Mouse (Mus musculus): ENCODE measurements around the gene Zfp764. TPM values are rescaled to one million over a fixed set of nuclear protein-coding genes. Genes with fewer than 3 reads are reported as not detected.
"Not testable (repeated sequence)": the region's sequence is repeated elsewhere in the genome, so short reads cannot be mapped to it uniquely, and the experiment has no call there.

The Zfp764 gene
- total RNA-seq, 1 experiment, result 3.3 TPM

DNA sequence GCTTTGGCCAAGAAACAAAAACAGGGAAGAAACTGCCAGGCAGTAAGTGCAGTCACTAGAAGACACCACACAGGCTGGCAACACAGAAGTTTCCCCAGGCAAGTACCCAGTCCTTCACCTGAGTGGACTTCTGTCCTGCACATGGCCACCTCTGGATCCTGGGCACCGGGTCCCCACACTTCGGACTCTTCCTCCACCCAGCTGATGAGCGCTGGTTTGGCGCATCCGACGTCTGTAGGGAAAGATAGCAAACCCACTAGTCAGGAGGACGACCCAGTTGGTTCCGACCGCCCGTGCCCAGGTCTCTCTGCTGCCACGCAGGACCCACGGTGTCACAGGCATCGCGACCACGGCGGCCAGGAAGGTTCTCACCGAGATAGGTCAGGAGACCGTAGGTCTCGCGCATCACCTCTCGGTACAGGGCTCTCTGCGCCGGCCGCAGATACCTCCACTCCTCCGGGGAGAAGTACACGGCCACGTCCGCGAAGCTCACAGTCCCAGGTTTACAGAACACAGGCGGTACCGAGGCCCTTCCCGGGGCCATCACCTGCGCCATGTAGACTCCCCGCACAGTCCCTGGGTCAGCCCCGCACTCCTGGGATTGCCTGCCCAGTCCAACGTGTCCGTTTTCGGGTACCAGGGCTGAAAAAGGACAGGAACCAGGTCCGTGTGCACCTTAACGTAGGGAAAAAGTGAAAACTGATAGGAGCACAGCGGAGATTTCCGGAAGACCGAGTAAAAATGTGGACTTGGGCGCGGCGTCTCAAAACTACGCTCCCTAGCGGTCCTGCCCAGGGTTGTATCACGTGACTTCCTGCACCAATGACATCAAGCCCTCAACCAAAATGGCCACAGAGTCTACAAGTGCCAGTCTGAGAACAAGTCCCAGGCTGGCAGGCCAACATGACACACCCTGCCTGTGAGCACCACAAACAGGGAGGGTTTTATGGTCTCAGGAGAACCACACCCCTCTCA, 31.1 kb downstream of the Zfp764 start, which contains the start of gene Zfp747:
Gene Zfp747 (minus strand): TSS at position 780 of the 975 bp plus-strand sequence.
- in situ Hi-C loops (cut with MboI; ENCODE audit: low sequenced_read_pairs in 2 of 2, unreplicated experiment in 2 of 2); H3K9me3 ChIP-seq (ENCODE audit: control insufficient read depth, insufficient read depth, low read depth, low read length); H3K27ac ChIP-seq (ENCODE audit: insufficient read depth, low read depth, low read length, poor library complexity, severe bottlenecking); H3K4me1 ChIP-seq (ENCODE audit: control insufficient read depth in 2 of 2, insufficient read depth in 2 of 2, low read length in 2 of 2, poor library complexity in 1 of 2); H3K36me3 ChIP-seq (ENCODE audit: control insufficient read depth, insufficient read depth, low read length, poor library complexity, severe bottlenecking): not testable (repeated sequence)
- DNase-seq (ENCODE audit: low read depth, low spot score), result peak; percentile 91
- H3K4me3 ChIP-seq (ENCODE audit: insufficient read depth in 1 of 2, low read depth in 1 of 2, low read length in 2 of 2, poor library complexity in 1 of 2, severe bottlenecking in 1 of 2), result peak within 1 kb of the TSS; percentile 82 to 91
- peak; percentile 85 for TF ChIP-seq HCFC1 (IDR thresholded peaks at IDR 0.05; ENCODE audit: borderline replicate concordance, insufficient read depth, low read length)
- peak within 1 kb of the TSS; percentile 93 for H3K9ac ChIP-seq (ENCODE audit: insufficient read depth, low read depth, low read length, poor library complexity, severe bottlenecking)

DNA sequence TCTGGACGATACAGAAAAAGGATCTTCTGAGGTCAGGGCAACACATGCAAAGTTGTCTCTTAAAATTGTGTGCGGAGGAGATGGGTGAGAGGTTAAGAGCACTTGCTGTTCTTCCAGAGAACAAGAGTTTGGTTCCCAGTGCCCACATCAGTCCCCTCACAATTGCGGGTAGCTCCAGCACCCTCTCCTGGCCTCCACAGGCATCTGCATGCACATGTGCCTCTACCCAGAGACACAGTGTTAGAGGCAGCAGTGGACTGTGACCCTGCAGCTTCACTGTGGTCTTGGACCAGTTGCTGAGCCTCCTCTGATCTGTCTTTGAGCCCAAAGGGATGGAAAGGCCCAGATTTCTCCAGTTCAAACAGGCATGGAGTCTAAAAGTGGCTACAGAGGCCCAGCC, 34.8 kb downstream of the Zfp764 start:
- H3K9me3 ChIP-seq (ENCODE audit: control insufficient read depth, insufficient read depth, low read depth, low read length); H3K27ac ChIP-seq (ENCODE audit: insufficient read depth, low read depth, low read length, poor library complexity, severe bottlenecking); H3K4me1 ChIP-seq (ENCODE audit: control insufficient read depth in 2 of 2, insufficient read depth in 2 of 2, low read length in 2 of 2, poor library complexity in 1 of 2); H3K4me3 ChIP-seq (ENCODE audit: insufficient read depth in 1 of 2, low read depth in 1 of 2, low read length in 2 of 2, poor library complexity in 1 of 2, severe bottlenecking in 1 of 2); H3K9ac ChIP-seq (ENCODE audit: insufficient read depth, low read depth, low read length, poor library complexity, severe bottlenecking); DNase-seq (ENCODE audit: low read depth, low spot score); H3K36me3 ChIP-seq (ENCODE audit: control insufficient read depth, insufficient read depth, low read length, poor library complexity, severe bottlenecking); in situ Hi-C loops (cut with MboI; ENCODE audit: low sequenced_read_pairs in 2 of 2, unreplicated experiment in 2 of 2): not testable (repeated sequence)

DNA sequence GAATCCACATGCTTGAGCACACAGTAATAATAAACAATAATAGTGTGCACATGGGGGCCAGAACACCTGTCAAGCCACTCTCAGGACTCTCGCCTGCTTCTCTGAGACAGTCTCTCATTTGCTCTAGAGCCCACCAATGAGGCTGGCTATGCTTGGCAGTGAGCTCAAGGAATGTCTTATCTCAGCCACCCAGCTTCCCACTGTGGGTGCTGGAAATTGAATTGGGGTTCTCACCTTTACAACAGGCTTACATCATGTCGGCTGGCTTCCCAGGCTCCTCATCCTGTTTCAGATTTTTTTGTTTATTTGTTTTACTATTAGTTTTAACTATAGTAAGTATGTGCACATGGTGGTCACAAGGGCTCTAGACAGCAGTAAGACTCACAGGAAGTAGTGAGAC, 35.4 kb downstream of the Zfp764 start:
- Histone ChIP-seq H3K4me1 (ENCODE audit: control insufficient read depth in 2 of 2, insufficient read depth in 2 of 2, low read length in 2 of 2, poor library complexity in 1 of 2) (no peaks in the 10 kb centered on the region), H3K9me3 (ENCODE audit: control insufficient read depth, insufficient read depth, low read depth, low read length) (no peaks in the 10 kb centered on the region), H3K9ac (ENCODE audit: insufficient read depth, low read depth, low read length, poor library complexity, severe bottlenecking) (no peak overlapping the region), H3K36me3 (ENCODE audit: control insufficient read depth, insufficient read depth, low read length, poor library complexity, severe bottlenecking) (peaks cover 9% of the 10 kb centered on the region), H3K4me3 (ENCODE audit: insufficient read depth in 1 of 2, low read depth in 1 of 2, low read length in 2 of 2, poor library complexity in 1 of 2, severe bottlenecking in 1 of 2) (no peak overlapping the region), H3K27ac (ENCODE audit: insufficient read depth, low read depth, low read length, poor library complexity, severe bottlenecking) (no peak overlapping the region)
- DNase-seq (ENCODE audit: low read depth, low spot score), result no peak
- TF ChIP-seq CHD2 (IDR thresholded peaks at IDR 0.05; ENCODE audit: low read depth, low read length), result no peak
- no peak for TF ChIP-seq ZNF384 (IDR thresholded peaks at IDR 0.05; ENCODE audit: low read depth, low read length)
- no peak for TF ChIP-seq MAFK (IDR thresholded peaks at IDR 0.05; ENCODE audit: insufficient read depth, low read depth, low read length)
- TF ChIP-seq HCFC1 (IDR thresholded peaks at IDR 0.05; ENCODE audit: borderline replicate concordance, insufficient read depth, low read length), result no peak
- TF ChIP-seq ZC3H11A (IDR thresholded peaks at IDR 0.05; ENCODE audit: borderline replicate concordance, low read depth, low read length), result no peak
- in situ Hi-C loops (cut with MboI; ENCODE audit: low sequenced_read_pairs in 2 of 2, unreplicated experiment in 2 of 2), result no loop called here

GRCm38 (mm10) chr7:127366249-127366648, 40.4 kb downstream of the Zfp764 start:
- peaks cover 0 to 4% of the 10 kb centered on the region in 2 experiments; a peak in 1 of 4 replicates for H3K4me1 ChIP-seq (ENCODE audit: control insufficient read depth in 2 of 2, insufficient read depth in 2 of 2, low read length in 2 of 2, poor library complexity in 1 of 2)
- no peaks in the 10 kb centered on the region for H3K9me3 ChIP-seq (ENCODE audit: control insufficient read depth, insufficient read depth, low read depth, low read length)
- TF ChIP-seq HCFC1 (IDR thresholded peaks at IDR 0.05; ENCODE audit: borderline replicate concordance, insufficient read depth, low read length) (no peak), ZNF384 (IDR thresholded peaks at IDR 0.05; ENCODE audit: low read depth, low read length) (no peak), ZC3H11A (IDR thresholded peaks at IDR 0.05; ENCODE audit: borderline replicate concordance, low read depth, low read length) (no peak), CHD2 (IDR thresholded peaks at IDR 0.05; ENCODE audit: low read depth, low read length) (no peak), MAFK (IDR thresholded peaks at IDR 0.05; ENCODE audit: insufficient read depth, low read depth, low read length) (no peak)
- no peak overlapping the region for H3K4me3 ChIP-seq (ENCODE audit: insufficient read depth in 1 of 2, low read depth in 1 of 2, low read length in 2 of 2, poor library complexity in 1 of 2, severe bottlenecking in 1 of 2)
- H3K36me3 ChIP-seq (ENCODE audit: control insufficient read depth, insufficient read depth, low read length, poor library complexity, severe bottlenecking), result no peaks in the 10 kb centered on the region
- in situ Hi-C loops (cut with MboI; ENCODE audit: low sequenced_read_pairs in 2 of 2, unreplicated experiment in 2 of 2), result no loop called here
- no peak for DNase-seq (ENCODE audit: low read depth, low spot score)
- H3K9ac ChIP-seq (ENCODE audit: insufficient read depth, low read depth, low read length, poor library complexity, severe bottlenecking), result no peak overlapping the region
- H3K27ac ChIP-seq (ENCODE audit: insufficient read depth, low read depth, low read length, poor library complexity, severe bottlenecking), result no peak overlapping the region

DNA sequence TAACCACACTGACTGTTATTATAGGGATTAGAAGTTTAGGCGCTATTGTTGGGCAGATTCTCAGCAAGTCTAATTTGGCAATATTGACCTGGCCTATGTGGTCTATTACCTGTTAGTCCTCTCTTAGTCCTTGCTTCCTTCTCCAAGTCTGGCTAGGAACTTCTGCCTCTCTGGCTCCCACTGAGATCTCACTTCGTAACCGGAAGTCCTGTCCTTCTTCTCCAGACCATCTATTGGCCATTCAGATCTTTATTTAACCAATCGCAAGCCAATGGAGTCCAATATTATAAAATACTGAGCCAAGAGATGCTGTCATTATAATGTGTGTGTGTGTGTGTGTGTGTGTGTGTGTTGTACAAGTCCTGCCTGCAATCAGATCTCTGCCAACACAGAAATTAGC, 42.5 kb downstream of the Zfp764 start:
- no peak for DNase-seq (ENCODE audit: low read depth, low spot score)
- Histone ChIP-seq H3K9ac (ENCODE audit: insufficient read depth, low read depth, low read length, poor library complexity, severe bottlenecking) (no peak overlapping the region), H3K9me3 (ENCODE audit: control insufficient read depth, insufficient read depth, low read depth, low read length) (no peaks in the 10 kb centered on the region), H3K4me3 (ENCODE audit: insufficient read depth in 1 of 2, low read depth in 1 of 2, low read length in 2 of 2, poor library complexity in 1 of 2, severe bottlenecking in 1 of 2) (peak overlapping the region; percentile 48 to 59; a peak in 1 of 4 replicates), H3K36me3 (ENCODE audit: control insufficient read depth, insufficient read depth, low read length, poor library complexity, severe bottlenecking) (no peaks in the 10 kb centered on the region), H3K27ac (ENCODE audit: insufficient read depth, low read depth, low read length, poor library complexity, severe bottlenecking) (no peak overlapping the region), H3K4me1 (ENCODE audit: control insufficient read depth in 2 of 2, insufficient read depth in 2 of 2, low read length in 2 of 2, poor library complexity in 1 of 2) (peaks cover 0 to 4% of the 10 kb centered on the region in 2 experiments; a peak in 1 of 4 replicates)
- in situ Hi-C loops (cut with MboI; ENCODE audit: low sequenced_read_pairs in 2 of 2, unreplicated experiment in 2 of 2), result no loop called here
- TF ChIP-seq CHD2 (IDR thresholded peaks at IDR 0.05; ENCODE audit: low read depth, low read length) (no peak), ZNF384 (IDR thresholded peaks at IDR 0.05; ENCODE audit: low read depth, low read length) (no peak), MAFK (IDR thresholded peaks at IDR 0.05; ENCODE audit: insufficient read depth, low read depth, low read length) (no peak), HCFC1 (IDR thresholded peaks at IDR 0.05; ENCODE audit: borderline replicate concordance, insufficient read depth, low read length) (no peak), ZC3H11A (IDR thresholded peaks at IDR 0.05; ENCODE audit: borderline replicate concordance, low read depth, low read length) (no peak)
